ENCODE assay signal across 10 mouse cellular contexts in genomic region chr11:78453675-78454074, GRCm38 (mm10). TPM values are rescaled to one million over a fixed set of nuclear protein-coding genes. Genes with fewer than 3 reads are reported as not detected.
A peak's percentile ranks its signal among the peaks of the same experiment; 100 is the strongest.
DNase-seq lines count a peak whose midpoint lies in the region; ATAC-seq and TF ChIP-seq lines count a peak whose summit lies in the region.
"Had no signal": no experiment of that assay in that cellular context is flagged by ENCODE, and none has a peak within 500 bp of the region (broad histone marks: within the 10 kb centered on the region; RNA-seq: fewer than 3 reads in every experiment).

No protein-coding gene starts in this region.

- ATAC-seq in forebrain, postnatal 0 days: peak; percentile 20; the same call in 1 of the 2 replicates
- no peak for ATAC-seq in forebrain, embryonic 16.5 days
- no peak for ATAC-seq in kidney, postnatal 0 days (replicated peaks; ENCODE audit: low FRiP score, low read depth)

- no peak overlapping the region for H3K9ac ChIP-seq in forebrain, postnatal 0 days
- no peak overlapping the region for H3K9ac ChIP-seq in forebrain, embryonic 16.5 days (replicated peaks; ENCODE audit: low read depth, low read length)
- H3K9ac ChIP-seq in kidney, postnatal 0 days (ENCODE audit: low read depth, low read length): no peak overlapping the region
- H3K9ac ChIP-seq: stomach, embryonic 15.5 days had no signal

- TF ChIP-seq CTCF in forebrain, postnatal 0 days (IDR thresholded peaks at IDR 0.05; ENCODE audit: low read depth): peak; percentile 93
- peak; percentile 99 for TF ChIP-seq CTCF in kidney, postnatal 0 days (IDR thresholded peaks at IDR 0.05; ENCODE audit: low read depth)

- H3K27ac ChIP-seq in forebrain, postnatal 0 days (ENCODE audit: low read depth, low read length): no peak overlapping the region
- H3K27ac ChIP-seq in forebrain, embryonic 16.5 days (ENCODE audit: low read length): no peak overlapping the region
- H3K27ac ChIP-seq in kidney, postnatal 0 days: no peak overlapping the region
- H3K27ac ChIP-seq: stomach, embryonic 15.5 days had no signal

- H3K4me2 ChIP-seq in forebrain, postnatal 0 days (ENCODE audit: low read depth): no peak overlapping the region
- no peak overlapping the region for H3K4me2 ChIP-seq in forebrain, embryonic 16.5 days (ENCODE audit: low read length)
- H3K4me2 ChIP-seq in kidney, postnatal 0 days (ENCODE audit: low read length): no peak overlapping the region
- H3K4me2 ChIP-seq: stomach, embryonic 15.5 days had no signal

- 14% methylated on average over 4 of the region's 4 CpGs for WGBS in forebrain, postnatal 0 days
- 14% methylated on average over 4 of the region's 4 CpGs for WGBS in forebrain, embryonic 16.5 days
- 19% methylated on average over 4 of the region's 4 CpGs for WGBS in kidney, postnatal 0 days

- H3K4me1 ChIP-seq in forebrain, postnatal 0 days (ENCODE audit: insufficient read depth): no peaks in the 10 kb centered on the region
- no peaks in the 10 kb centered on the region for H3K4me1 ChIP-seq in forebrain, embryonic 16.5 days (replicated peaks; ENCODE audit: control insufficient read depth, insufficient read depth, low read length)
- no peaks in the 10 kb centered on the region for H3K4me1 ChIP-seq in kidney, postnatal 0 days (replicated peaks; ENCODE audit: insufficient read depth, low read length)
- H3K4me1 ChIP-seq: stomach, embryonic 15.5 days had no signal

- H3K4me3 ChIP-seq in forebrain, postnatal 0 days (ENCODE audit: low read depth, low read length): no peak overlapping the region
- no peak overlapping the region for H3K4me3 ChIP-seq in forebrain, embryonic 16.5 days (replicated peaks; ENCODE audit: low read length)
- no peak overlapping the region for H3K4me3 ChIP-seq in kidney, postnatal 0 days (replicated peaks; ENCODE audit: low read depth, low read length)
- H3K4me3 ChIP-seq: stomach, embryonic 15.5 days had no signal

- no peaks in the 10 kb centered on the region for H3K9me3 ChIP-seq in forebrain, postnatal 0 days (ENCODE audit: low read length)
- H3K9me3 ChIP-seq in forebrain, embryonic 16.5 days (ENCODE audit: control insufficient read depth, low read length): no peaks in the 10 kb centered on the region
- no peaks in the 10 kb centered on the region for H3K9me3 ChIP-seq in kidney, postnatal 0 days (replicated peaks; ENCODE audit: low read length)
- H3K9me3 ChIP-seq: stomach, embryonic 15.5 days had no signal

- H3K36me3 ChIP-seq in forebrain, postnatal 0 days (ENCODE audit: insufficient read depth): no peaks in the 10 kb centered on the region
- H3K36me3 ChIP-seq in forebrain, embryonic 16.5 days (ENCODE audit: control insufficient read depth, insufficient read depth): no peaks in the 10 kb centered on the region
- no peaks in the 10 kb centered on the region for H3K36me3 ChIP-seq in kidney, postnatal 0 days (ENCODE audit: insufficient read depth, low read length)
- H3K36me3 ChIP-seq: stomach, embryonic 15.5 days had no signal

- no peaks in the 10 kb centered on the region for H3K27me3 ChIP-seq in forebrain, postnatal 0 days (ENCODE audit: insufficient read depth, low read length)
- H3K27me3 ChIP-seq in forebrain, embryonic 16.5 days (replicated peaks; ENCODE audit: control insufficient read depth, insufficient read depth, low read length): no peaks in the 10 kb centered on the region
- no peaks in the 10 kb centered on the region for H3K27me3 ChIP-seq in kidney, postnatal 0 days (ENCODE audit: insufficient read depth, low read length)
- H3K27me3 ChIP-seq: stomach, embryonic 15.5 days had no signal

- peak; percentile 74 for DNase-seq in forebrain, postnatal 0 days
- peak; percentile 63 to 64 for DNase-seq in right cerebral cortex, adult 2 months (ENCODE audit: low spot score in 2 of 2)
- DNase-seq in right cerebral cortex, postnatal 25 days: no peak
- DNase-seq in cerebellum, adult 9-11 months: peak; percentile 39
- DNase-seq in kidney, postnatal 0 days (ENCODE audit: low spot score): peak; percentile 75
- peak; percentile 76 for DNase-seq in mesoderm, embryonic 11.5 days (ENCODE audit: low read depth, low spot score)
- DNase-seq in thymus, postnatal 14 days: peak; percentile 74

RNA-seq across cellular contexts. Expression of gene Slc46a1, which starts 11.8 kb away (rescaled TPM):
- 10.8 and 11.2 TPM in 2 replicates for total RNA-seq in forebrain, postnatal 0 days (2014; rRNA removed)
- polyA plus RNA-seq in forebrain, postnatal 0 days (2015; fragmentation: Nextera tagmentation; extraction: Ambion mirVana): 16.5 and 18.8 TPM in 2 replicates
- polyA plus RNA-seq in forebrain, embryonic 16.5 days (2015; fragmentation: Nextera tagmentation; extraction: Ambion mirVana): 18.3 and 19.8 TPM in 2 replicates
- polyA plus RNA-seq in kidney, postnatal 0 days (2015; fragmentation: Nextera tagmentation; extraction: Ambion mirVana): 21.7 and 23.4 TPM in 2 replicates

RNA-seq across cellular contexts. Expression of gene Slc13a2, which starts 31.7 kb away (rescaled TPM):
- not detected in 2 replicates for total RNA-seq in forebrain, postnatal 0 days (2014; rRNA removed)
- not detected in 2 replicates for polyA plus RNA-seq in forebrain, postnatal 0 days (2015; fragmentation: Nextera tagmentation; extraction: Ambion mirVana)
- polyA plus RNA-seq in forebrain, embryonic 16.5 days (2015; fragmentation: Nextera tagmentation; extraction: Ambion mirVana): not detected in 2 replicates
- polyA plus RNA-seq in kidney, postnatal 0 days (2015; fragmentation: Nextera tagmentation; extraction: Ambion mirVana): 6.5 and 6.6 TPM in 2 replicates
- total RNA-seq: layer of hippocampus, postnatal 36 days had no signal

RNA-seq across cellular contexts. Expression of gene Sarm1, which starts 43.9 kb away (rescaled TPM):
- 47.5 and 48.3 TPM in 2 replicates for total RNA-seq in forebrain, postnatal 0 days (2014; rRNA removed)
- 32.7 and 34.7 TPM in 2 replicates for polyA plus RNA-seq in forebrain, postnatal 0 days (2015; fragmentation: Nextera tagmentation; extraction: Ambion mirVana)
- 51.6 and 56.6 TPM in 2 replicates for polyA plus RNA-seq in forebrain, embryonic 16.5 days (2015; fragmentation: Nextera tagmentation; extraction: Ambion mirVana)
- 0.55 and 1.1 TPM in 2 replicates for polyA plus RNA-seq in kidney, postnatal 0 days (2015; fragmentation: Nextera tagmentation; extraction: Ambion mirVana)

RNA-seq across cellular contexts. Expression of gene Vtn, which starts 45.2 kb away (rescaled TPM):
- total RNA-seq in forebrain, postnatal 0 days (2014; rRNA removed): 82.8 and 94.4 TPM in 2 replicates
- polyA plus RNA-seq in forebrain, postnatal 0 days (2015; fragmentation: Nextera tagmentation; extraction: Ambion mirVana): 111 and 129 TPM in 2 replicates
- polyA plus RNA-seq in forebrain, embryonic 16.5 days (2015; fragmentation: Nextera tagmentation; extraction: Ambion mirVana): 76.0 and 99.3 TPM in 2 replicates
- polyA plus RNA-seq in kidney, postnatal 0 days (2015; fragmentation: Nextera tagmentation; extraction: Ambion mirVana): 0.70 and 1.7 TPM in 2 replicates

RNA-seq across cellular contexts. Expression of gene Sebox, which starts 49.6 kb away (rescaled TPM):
- total RNA-seq in forebrain, postnatal 0 days (2014; rRNA removed): 0.14 and 0.15 TPM in 2 replicates
- 0.35 TPM in 1 of 2 replicates, not detected in the other for polyA plus RNA-seq in forebrain, postnatal 0 days (2015; fragmentation: Nextera tagmentation; extraction: Ambion mirVana)
- polyA plus RNA-seq in forebrain, embryonic 16.5 days (2015; fragmentation: Nextera tagmentation; extraction: Ambion mirVana): 0.16 and 0.19 TPM in 2 replicates
- polyA plus RNA-seq in kidney, postnatal 0 days (2015; fragmentation: Nextera tagmentation; extraction: Ambion mirVana): not detected in 2 replicates
- polyA plus RNA-seq: stomach, embryonic 15.5 days had no signal

Comparison
In these comparisons a context has a peak if more than half of its experiments do, and no peak if none do; other contexts are left out.
1. RNA of gene Sarm1, which starts 43.9 kb away (polyA plus RNA-seq): 51.6 to 56.6 TPM in forebrain, embryonic 16.5 days and 32.7 to 34.7 TPM in forebrain, postnatal 0 days; 0.55 to 1.1 TPM in kidney, postnatal 0 days; every median in the first group is over 10 times any median in the second.